Mouse (Mus musculus) G1E-ER4 (cell line): ENCODE results near the gene Efhd1. TPM values are rescaled to one million over a fixed set of nuclear protein-coding genes. Genes with fewer than 3 reads are reported as not detected.

ENCODE experiments used
- GATA1 ChIP-seq: IDR thresholded peaks from one replicate; pipeline ENCODE4 v1.8.0; 2012; ENCODE audit warnings: low read length, inconsistent platforms
- polyA plus RNA-seq: library from polyadenylated mRNA; stranded (reverse); fragments of >175 nt; gene quantifications from 2 replicates; pipeline ENCODE4 v1.2.3, GENCODE M21; 2012

Gene Efhd1
- polyA plus RNA-seq, 1 experiment, result 0.04 TPM

DNA sequence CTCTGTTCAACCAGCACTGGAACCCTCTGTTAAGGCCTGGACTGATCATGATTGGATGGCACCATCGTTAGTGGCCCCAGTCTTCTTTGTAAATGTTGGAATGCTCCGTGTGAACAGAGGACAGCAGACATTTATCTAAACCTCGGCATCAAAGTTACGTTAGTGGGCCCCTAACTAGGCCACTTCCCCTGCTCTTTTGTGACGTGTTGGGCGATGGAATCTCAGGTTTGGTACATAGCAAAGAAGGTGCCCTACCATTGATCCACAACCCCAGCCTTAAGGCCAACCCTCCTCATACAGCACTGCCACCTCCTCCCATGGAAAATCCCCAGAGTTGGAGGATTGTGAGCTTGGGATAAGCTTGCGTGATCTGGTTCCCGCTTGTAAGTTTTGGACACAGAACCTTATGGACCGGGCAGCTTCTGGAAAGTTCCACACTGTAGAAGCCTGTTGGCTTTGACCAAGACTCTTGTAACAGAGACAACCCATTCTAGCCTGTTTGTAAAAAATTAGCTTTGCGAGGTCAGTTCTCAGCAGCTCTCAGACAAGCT lies 19.3 kb downstream of the Efhd1 start:
- TF ChIP-seq GATA1, result no peak

DNA sequence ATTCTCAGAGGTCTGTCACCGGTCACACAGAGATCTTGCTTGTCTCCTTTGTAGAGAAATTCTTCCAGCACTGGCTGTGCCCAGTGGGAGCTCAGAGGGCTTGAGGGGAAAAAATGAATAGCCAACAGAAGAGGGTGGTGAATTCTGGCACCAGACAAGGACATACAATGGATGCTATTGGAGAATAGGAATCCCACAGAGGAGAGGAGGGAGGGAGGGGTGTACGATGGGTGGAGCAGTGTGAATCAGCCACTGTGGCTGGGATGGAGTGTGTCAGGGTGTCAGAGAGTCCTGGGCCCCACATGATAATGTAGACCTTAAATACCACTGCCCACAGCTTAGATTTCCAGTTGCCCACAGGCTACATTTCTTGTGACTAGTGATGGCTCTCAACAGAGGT lies 22.9 kb downstream of the Efhd1 start:
- TF ChIP-seq GATA1, result no peak

DNA sequence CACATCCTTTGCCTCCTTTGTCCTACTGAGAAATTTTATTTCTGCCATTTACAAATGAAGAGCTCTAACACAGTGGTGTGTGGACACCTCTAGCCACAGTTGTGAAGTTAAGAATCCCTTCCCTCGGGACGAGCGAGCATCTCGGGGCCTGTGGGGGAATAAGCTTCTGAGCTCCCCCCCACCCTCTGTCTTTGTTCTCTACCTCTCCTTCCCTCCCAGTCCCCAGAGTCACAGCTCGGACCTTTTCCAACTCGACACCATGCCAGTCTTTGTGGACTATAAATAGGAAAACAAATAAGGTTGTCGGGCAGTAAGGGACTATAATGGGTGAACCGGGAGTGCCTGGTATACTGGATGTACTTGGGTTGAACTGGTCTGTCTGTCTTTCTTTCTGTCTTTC lies 27.3 kb downstream of the Efhd1 start:
- no peak for TF ChIP-seq GATA1

DNA sequence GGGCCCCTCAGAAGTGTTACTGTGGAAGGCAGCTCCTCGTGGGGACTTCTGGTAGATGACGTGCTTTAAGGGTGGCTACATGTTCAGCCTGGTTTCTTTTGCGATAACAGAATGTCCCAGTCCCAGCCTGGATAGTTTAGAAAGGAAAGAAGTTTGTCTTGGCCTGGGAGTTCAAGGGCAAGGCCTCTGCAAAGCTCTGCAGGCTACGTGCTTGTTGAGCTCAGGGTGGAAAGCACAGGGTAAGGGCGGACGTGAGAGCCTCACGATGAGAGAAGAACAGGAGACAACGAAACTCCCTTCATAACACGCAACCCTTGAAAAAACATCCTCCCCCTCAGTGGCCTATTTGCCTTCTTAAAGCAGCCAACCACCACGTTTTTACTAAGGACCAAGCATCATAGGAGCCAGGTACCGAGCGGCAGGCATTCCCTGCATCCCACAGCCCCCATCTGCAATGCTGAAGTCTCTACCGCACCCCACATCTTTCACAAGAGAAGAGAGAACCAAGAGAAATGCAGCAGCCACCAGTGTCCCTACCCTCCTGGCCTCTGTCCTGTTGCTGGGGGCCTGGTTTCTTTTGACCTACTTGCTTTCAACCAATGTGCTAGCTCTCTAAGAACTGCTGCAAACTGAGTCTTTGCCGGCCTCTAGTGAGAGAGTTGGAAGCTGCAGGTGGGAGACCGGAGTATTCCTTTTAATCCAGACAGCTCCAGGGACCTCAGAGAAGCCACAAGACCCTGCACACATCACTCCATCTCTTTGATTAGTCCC lies 28.4 kb downstream of the Efhd1 start:
- no peak for TF ChIP-seq GATA1

DNA sequence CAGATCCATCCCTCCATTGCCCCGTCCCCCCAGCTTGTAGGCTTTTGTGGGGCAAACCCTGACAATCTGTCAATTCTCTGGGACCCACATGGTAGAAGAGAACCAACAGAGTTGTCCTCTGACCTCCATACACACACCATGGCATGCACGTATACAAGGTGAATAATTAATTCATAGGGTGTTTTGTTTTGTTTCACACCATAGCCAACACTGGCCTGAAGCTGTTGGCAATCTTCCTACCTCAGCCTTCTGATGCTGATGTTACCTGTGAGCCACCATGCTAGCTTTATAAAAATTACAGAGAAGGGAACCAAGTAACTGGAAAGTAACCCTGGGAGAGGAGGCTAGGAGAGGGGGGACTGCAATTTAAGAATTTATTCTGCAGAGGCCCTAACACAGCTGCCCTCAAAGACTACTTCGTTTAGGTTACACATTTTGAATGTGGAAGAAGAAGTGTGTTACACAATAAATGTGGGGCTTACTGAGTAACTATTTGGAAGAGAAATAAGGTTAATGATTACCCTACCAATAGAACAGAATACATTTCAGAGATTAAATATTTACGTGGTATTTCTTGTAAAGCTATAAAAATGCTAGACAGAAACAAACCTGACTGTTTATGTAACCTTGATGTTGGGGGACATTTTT lies 30.0 kb downstream of the Efhd1 start:
- TF ChIP-seq GATA1, result no peak

DNA sequence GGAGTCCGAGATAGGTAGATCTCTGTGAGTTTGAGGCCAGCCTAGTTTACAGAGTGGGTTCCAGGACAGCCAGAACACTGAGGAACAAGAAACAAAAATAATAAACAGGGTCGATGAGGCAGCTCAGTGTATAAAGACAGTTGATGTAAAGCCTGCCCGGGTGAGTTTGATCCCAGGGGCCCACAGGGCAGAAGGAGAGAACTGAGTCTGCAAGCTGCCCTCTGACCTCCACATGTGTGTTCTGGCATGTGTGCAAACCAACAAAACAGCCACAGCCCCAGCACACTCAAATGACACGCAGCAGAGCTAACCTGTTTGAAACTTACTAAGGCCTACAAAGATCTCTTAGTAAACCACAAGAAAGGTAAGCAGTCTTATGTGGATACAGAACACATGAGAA lies 30.8 kb downstream of the Efhd1 start:
- TF ChIP-seq GATA1, result no peak

DNA sequence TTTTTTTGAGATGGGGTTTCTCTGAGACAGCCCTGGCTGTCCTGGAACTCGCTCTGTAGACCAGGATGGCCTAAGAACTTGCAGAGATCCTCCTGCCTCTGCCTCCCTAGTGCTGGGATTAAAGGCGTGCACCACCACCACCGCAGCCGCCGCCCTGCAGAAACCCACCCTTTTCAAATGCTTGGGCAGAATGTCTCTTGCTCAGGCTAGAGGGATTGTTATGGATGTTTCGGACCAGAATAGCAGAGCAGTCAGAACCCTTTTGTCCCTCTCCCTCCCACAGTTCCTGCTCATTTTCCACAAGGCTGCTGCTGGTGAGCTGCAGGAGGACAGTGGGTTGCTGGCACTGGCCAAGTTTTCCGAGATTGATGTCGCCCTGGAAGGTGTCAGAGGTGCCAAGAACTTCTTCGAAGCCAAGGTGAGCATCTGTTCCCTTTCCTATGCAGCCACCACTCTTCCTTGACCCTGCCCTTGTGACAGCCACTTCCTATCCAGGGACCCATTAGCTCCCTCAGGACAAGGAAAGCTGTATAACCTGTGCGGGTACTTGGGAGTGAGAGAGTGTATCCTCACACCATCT lies 33.3 kb downstream of the Efhd1 start:
- no peak for TF ChIP-seq GATA1

DNA sequence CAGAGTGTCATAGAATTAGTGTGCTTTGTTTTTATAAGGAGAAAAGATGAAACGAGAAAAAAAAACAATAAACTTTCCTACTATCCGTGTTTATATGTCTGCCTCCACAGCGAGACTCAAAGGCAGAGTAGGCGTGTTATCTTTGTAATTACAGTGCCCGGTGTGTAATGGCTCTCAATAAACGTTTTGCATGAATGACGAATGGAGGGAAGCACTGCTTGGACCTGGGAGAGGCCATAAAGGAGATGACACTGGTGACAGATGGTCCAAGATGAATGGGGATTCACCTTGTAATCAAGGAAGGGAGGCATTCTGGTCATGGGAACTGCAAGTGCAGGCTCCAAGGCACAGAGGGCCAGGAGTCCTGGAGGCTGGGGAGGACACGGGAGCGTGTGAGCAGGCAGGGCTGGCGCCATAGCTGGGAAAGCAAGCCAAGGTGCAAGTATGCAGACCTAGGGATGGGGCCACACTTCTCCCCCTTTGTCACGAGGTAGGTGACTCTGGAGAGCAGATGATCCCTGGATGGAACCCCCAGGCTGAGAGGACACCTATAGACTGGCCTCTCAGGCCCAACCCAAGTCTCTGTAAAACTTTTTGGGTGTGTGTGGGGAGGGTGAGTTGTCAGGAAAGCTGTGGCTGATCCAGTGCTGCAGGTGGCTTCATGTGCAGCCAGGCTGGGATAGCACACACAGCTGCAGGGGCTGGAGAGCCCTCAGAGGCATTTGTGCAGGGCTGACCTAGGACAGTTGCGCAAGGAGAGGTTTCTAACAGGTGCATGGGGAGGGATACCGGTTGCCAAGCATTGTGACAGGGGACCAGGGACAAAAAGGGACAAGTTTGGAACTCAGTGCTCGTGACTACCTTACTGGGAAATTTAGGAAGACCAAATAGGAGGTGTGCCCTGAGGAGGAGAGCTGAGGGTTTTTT lies 36.5 kb downstream of the Efhd1 start:
- TF ChIP-seq GATA1, result no peak

DNA sequence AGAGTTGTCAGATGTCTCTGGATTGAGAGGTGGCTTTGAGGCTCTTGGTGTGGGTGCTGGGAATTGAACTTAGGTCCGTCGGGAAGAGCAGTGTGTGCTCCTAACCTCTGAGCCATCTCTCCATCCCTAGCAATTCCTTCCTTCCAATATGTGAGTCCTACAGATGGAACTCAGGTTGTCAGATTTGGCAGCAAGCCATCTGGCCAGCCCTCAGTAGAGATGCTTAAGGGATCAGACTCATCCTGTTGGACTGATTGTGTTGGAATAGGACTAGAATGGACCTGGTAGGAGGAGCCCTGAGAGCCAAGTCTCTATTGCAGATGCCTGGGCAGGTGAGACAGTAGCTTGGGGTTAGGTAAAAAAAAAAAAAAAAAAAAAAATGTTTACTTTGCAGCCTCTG lies 37.8 kb downstream of the Efhd1 start:
- no peak for TF ChIP-seq GATA1

DNA sequence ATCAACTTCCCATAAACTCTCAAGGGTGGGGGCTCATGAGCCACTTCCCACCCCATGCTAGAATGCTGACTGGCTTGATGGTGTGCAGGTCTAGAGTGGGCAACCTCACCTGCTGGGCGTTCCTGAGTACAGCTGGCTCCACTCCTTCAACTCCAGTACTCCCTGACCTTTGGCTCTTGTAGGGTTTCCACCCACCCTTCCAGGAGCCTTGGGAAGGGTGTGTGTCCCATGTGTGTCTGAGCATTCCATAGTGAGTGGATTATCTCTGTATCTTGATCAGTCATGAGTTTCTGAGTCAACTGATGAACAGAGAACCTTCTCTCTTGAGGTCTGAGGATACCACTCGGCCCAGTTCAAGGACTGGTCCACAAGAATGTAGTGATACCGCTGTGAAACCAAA lies 44.8 kb downstream of the Efhd1 start:
- no peak for TF ChIP-seq GATA1

DNA sequence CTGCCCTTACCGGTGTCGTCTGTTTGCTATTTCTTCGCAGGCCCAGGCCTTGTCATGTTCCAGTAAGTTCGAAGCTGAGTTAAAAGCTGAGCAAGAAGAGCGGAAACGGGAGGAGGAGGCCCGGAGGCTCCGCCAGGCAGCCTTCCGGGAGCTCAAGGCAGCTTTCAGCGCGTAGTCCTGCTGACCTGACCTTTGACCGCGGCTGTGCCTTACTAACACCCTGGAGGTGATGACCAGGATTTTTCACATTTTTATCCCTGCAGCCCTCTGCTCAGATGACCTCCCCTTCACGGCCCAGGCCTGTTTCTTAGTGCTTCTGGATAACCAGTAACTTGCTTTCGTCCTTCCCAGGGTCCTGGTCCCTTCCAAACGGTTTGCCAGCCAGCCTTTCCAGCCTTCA lies 45.5 kb downstream of the Efhd1 start:
- no peak for TF ChIP-seq GATA1

DNA sequence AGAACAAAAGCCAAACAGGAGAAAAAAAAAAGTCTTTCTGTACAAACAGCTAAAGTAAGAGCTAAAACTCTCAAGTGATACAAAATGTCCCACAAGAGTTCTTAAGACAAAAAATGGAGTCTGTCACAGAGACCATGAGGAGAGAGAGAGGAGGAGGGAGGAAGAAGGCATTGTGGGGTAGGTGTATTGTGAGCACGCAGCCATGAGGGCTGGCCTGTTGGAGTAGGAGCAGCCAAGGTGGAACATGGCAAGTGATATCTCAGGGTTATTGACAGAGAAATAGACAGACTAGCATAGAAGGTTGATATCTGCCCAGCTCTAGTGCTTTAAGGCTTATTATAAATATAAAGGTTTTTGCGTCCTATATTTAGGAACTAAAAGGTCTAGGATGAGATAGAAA lies 48.5 kb downstream of the Efhd1 start:
- TF ChIP-seq GATA1, result no peak

DNA sequence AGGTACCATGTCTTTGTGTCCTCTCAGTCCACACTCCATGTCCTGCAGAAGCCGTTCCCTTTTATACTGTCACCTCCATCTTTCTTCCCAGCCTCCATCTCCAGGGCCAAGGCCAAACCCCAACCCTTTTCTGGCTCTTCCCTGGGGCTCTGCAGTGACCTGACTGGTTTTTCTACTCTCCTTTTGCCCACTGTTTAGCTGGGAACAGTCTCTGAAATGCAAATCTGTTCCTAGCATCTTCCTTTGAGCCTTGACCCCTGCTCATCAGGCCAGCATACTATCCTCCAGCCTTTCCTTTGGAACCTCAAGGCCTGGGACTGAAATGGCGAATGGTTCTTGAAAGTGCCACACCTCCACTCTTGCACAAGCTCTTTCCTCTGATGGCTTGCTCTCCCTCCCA lies 49.0 kb downstream of the Efhd1 start:
- no peak for TF ChIP-seq GATA1

DNA sequence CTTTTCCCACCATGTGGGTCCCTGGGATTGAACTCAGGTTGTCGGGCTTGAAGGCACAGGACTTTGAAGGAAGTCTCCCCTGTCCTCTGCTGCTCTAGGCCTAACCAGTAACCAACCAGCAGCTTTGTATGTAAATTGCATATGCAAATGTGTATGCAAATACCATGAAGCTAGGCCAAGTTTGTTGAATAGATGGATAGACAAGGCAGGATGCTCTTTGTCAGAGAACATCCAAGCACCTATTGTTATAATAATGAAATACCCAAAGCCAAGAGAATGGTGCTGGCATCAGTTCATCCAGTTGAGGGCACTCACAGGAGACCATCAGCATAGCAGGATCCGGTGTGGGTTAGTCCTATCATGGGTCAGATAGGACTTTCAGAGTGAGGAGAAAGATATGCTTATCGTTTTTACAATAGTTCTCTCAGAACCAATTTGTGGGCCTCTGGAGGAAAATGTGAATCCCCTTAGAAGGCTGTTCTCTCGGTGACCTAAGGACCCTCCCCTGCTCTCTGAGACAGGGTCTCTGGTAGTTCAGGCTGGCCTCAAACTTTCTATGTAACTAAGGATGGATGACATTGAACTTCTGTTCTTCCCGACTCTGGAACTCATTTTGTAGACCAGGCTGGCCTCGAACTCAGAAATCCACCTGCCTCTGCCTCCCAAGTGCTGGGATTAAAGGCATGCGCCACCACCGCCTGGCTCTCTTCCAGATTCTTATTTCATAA lies 49.8 kb downstream of the Efhd1 start:
- no peak for TF ChIP-seq GATA1

DNA sequence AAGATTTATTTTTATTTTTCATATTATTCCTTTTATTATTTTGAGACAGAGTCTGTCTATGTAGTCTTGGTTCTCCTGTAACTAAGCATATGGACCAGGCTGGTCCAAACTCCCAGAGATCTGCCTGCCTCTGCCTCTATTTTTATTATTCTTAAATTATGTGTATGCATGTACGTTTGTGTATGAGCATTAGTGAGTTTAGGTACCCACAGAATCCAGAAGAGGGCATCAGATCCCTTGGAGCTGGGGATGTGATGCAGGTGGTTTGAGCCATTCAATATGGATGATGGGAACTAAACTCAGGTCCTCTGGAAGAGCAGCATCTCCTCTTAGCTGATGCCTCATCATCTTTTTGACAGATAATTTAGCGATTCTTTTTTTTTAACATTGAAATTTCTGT lies 51.3 kb downstream of the Efhd1 start:
- TF ChIP-seq GATA1, result no peak
